Mouse (Mus musculus): ENCODE measurements around the gene Mob3b.

The Mob3b gene

GRCm38 (mm10) chr4:35148326-35148725 is 9.0 kb downstream of the Mob3b start:
- DNase-seq (ENCODE audit: low spot score) = no peak

- no peak for DNase-seq (ENCODE audit: low spot score)
These were observed 10.7 kb downstream of the Mob3b start for GRCm38 (mm10) chr4:35146597-35146996.

DNA sequence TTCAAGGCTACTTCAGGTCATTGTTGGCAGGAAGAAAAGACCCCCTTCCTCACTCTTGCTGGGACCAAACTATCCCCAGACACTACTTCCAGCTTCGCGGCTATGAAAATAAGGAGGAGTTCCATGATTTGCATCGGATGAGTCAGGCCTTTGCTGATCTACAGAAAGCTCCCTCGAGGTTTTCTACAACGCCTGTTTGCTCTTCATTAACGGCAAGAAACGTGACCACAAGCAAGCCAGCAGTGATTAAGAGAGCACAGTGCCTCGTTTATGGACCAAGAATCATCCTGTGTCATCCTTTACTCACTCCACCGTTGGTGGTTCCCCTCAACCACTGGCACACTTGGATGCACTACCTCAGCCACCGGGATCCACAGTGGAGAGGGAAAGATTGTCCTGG is 11.6 kb downstream of the Mob3b start:
- no peak for DNase-seq (ENCODE audit: low spot score)

- no peak for DNase-seq (ENCODE audit: low spot score)
These were observed 13.7 kb downstream of the Mob3b start for GRCm38 (mm10) chr4:35143472-35144102.

DNA sequence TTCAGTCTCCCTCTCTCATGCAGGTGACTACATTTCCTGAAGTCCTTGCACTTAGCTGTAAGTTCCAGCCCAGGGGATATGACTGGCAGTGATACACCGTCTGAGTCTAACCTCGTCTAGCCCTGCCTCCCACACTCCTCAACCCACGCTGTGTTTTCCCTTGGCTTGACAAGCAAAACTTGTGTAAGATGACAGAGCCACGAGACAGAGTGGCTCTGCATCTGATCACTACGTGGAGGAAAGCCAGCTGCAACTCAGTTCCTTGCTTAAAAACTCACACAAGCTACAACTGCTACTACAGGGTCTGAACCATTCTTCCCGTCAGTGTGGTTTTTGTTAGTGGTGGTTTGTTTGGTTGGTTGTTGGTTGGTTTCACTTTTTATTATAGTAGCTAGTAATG is 17.0 kb downstream of the Mob3b start:
- DNase-seq (ENCODE audit: low spot score) = no peak

DNA sequence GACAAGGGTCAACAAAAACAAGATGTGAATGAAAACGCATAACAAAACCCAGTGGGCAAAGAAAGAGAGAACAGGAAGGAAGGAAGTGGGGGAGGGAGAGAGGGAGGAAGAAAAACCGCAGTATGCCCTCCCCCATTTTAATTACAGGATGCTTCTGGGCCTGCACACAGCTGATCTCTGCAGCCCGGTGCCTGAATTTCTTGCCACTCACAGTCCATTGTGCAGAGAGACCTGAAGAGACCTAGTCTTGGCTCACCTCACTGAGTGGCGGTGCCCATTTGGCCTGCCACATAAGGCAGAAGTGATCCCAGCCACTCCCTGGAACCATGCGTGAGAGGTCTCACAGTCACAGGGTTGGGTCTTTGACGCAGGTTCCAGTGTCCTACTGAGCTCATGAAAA is 19.2 kb downstream of the Mob3b start:
- no peak for DNase-seq (ENCODE audit: low spot score)

DNA sequence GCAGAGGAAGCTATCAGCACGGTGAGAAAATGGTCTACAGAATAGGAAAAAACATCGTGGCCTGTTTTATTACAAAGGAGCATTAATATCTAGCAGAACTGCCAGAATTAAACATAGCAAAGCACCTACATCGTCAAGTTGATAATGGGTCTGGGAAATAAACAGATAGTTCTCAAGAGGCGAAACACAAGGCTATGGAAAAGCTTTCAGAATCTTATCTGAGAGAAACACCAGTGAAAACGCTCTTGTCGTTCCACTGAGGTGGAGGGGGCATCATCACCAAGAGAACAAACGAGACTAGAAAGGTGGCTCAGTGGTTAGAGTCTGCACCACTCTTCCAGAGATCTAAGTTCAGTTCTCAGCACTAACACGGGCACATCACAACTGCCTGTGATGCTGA is 20.3 kb downstream of the Mob3b start:
- DNase-seq (ENCODE audit: low spot score) = no peak

GRCm38 (mm10) chr4:35135806-35136205 is 21.5 kb downstream of the Mob3b start:
- DNase-seq (ENCODE audit: low spot score) = no peak

GRCm38 (mm10) chr4:35134846-35135611 is 22.3 kb downstream of the Mob3b start:
- DNase-seq (ENCODE audit: low spot score) = no peak

GRCm38 (mm10) chr4:35133411-35133810 is 23.9 kb downstream of the Mob3b start:
- DNase-seq (ENCODE audit: low spot score) = no peak

- no peak for DNase-seq (ENCODE audit: low spot score)
These were observed 25.7 kb downstream of the Mob3b start for GRCm38 (mm10) chr4:35131592-35131991.

- DNase-seq (ENCODE audit: low spot score) = no peak
These were observed 26.8 kb downstream of the Mob3b start for GRCm38 (mm10) chr4:35130411-35130948.

GRCm38 (mm10) chr4:35127759-35128158 is 29.5 kb downstream of the Mob3b start:
- no peak for DNase-seq (ENCODE audit: low spot score)

DNA sequence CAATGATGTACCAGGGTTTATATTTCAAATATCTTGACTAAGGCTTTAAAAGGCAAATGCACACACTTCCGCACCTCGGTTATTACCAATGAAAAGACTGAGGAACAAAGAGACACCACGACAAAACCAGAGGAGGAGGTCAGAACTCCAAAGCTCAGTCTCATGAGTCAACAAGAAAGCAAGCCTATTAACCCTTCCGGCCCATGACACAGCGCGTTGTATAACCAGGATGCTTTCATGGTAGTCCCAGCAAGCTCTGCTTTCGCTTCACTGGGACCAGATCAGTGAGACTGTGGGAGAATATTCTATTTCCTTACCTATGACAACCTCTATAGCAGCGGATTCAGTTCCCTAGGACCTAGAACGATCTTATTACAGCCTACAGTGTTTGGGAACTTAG is 30.5 kb downstream of the Mob3b start:
- DNase-seq (ENCODE audit: low spot score) = no peak

GRCm38 (mm10) chr4:35125299-35125777 is 31.9 kb downstream of the Mob3b start:
- no peak for DNase-seq (ENCODE audit: low spot score)

DNA sequence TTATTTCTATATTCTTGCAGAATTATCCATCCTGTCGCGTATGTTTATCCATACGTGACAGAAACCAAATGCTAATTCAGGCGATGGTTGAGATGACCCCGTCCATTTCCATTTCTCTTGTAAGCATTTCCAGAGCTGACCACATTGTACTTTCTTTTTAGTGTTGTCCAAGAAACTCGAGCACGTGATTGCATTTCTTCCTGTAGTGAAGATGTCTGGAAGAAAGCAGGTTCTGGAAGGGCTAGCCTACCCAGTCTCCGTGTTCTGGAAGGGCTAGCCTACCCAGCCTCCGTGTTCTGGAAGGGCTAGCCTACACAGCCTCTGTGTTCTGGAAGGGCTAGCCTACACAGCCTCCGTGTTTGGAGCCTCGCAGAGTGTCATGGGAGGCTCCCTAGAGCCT is 33.3 kb downstream of the Mob3b start:
- DNase-seq (ENCODE audit: low spot score) = no peak

DNA sequence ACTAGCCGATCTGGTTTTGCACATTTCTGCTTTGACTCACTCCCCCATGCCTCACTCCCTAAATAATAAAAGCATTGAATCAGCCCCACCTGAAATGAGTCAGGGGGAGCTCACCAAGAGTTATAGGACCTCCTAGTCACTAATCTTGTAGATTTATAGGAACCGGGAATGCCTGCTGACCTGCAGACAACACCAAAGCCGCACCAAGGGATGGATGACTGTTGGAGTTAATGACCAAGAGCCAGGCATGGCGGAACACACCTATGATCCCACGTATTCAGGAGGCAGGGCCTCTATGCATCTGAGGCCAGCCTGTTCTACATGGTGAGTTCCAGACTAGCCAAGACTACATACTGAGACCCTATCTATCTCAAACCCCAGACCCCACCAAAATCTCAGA is 34.2 kb downstream of the Mob3b start:
- no peak for DNase-seq (ENCODE audit: low spot score)

DNA sequence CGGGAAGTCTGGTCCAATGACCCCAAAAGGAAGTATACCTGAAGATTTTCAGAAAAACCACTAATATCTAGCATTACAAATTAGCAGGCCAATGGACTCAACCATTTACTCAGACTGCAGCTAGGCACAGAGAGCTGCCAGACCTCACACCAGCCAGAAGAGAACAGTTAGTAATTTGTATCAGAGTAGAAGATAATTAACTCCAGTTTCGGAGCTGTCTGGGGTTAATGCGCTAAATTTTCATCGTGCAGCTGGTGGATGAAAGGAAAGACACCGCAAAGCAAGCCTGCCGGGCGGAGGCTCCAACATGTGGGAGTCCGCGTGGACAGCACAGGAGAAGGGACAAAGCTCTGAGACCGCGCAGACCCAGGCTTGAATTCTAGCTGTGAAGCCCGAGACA is 36.2 kb downstream of the Mob3b start:
- DNase-seq (ENCODE audit: low spot score) = no peak

- DNase-seq (ENCODE audit: low spot score) = no peak
These were observed 36.7 kb downstream of the Mob3b start for GRCm38 (mm10) chr4:35120575-35120974.

- no peak for DNase-seq (ENCODE audit: low spot score)
These were observed 37.1 kb downstream of the Mob3b start for GRCm38 (mm10) chr4:35120159-35120558.

DNA sequence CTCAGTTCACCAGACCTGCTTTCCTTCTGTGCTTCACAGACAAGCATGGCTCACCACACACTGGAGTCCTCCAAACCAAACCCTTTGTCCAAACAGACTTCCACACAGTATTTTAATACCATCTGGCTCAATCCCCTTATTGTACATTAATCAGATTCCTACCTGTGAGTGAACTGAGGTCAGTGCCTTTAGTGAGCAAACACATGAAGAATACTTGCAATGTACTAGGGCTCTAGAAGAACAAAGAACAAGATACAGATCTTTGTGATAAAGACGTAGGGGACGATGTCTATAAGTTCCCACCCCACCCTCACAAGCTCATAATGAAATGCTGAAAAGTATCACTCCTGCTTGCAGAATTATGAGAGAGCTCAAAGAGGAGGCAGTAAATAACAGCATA is 38.4 kb downstream of the Mob3b start:
- DNase-seq (ENCODE audit: low spot score) = no peak

DNA sequence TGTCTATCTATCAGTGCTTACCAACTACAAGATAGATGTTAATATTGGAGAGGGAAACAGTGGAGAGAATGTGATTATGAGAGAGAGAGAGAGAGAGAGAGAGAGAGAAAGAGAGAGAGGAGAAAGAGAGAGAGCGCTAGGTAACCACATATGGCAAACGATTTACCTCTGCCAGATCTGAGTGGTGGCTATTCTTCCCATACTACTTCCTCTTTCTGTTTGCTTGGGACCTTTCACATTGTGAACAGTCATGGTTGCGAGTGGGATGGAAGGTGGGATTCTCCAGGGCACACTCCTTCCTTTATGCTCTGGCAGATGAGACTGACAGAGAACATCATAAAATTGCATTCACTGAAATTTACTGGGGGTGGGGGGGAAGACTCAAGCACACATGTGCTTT is 40.1 kb downstream of the Mob3b start:
- no peak for DNase-seq (ENCODE audit: low spot score)

GRCm38 (mm10) chr4:35115933-35116332 is 41.4 kb downstream of the Mob3b start:
- no peak for DNase-seq (ENCODE audit: low spot score)
